Mouse (Mus musculus): ENCODE results near the gene Rnf167.

DNA sequence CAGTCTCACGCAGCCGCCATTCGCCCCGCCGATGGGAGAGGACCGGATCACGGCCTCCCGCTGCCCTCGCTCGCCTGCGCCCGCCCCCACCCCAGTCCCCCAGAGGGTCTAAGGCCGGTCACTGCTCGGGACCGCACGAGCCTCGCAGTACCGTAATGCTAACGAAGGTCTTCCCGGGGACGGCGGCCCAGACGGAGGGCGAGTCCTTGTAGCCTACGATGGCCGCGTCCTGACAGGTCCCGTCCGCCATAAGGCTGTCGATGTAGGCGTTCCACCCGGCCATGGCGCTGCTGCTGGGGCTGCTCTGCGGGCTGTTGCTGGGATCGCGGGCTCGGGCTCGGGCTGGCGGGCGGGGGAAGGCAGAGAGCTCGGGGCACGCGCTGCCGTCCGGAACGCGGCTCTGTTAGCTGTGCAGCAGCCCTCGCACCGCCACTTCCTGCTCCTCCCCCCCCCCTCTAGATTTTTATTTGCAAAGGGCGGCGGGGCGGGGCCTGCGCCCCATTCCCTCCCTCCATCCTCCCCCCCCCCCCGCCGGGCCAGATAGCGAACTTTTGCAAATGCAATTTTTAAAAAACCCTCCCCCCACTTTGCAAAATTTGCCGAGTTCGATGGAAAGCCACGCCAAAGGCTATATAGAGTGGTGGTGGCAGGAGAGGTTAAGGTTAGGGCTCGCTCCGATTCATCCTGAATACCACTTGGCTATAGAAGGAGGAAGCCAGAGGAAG lies 7.3 kb downstream of the Rnf167 start, which contains the start of gene Pfn1:
- TF ChIP-seq CTCF (IDR thresholded peaks at IDR 0.05; ENCODE audit: control insufficient read depth, insufficient read depth, low read length) (no peak), POLR2A (IDR thresholded peaks at IDR 0.05; ENCODE audit: borderline replicate concordance, control insufficient read depth, low read depth, low read length) (peak; percentile 96; the same call in 1 of the 2 replicates)

All from bone marrow, adult 2 months (tissue).